Mouse (Mus musculus) c-Kit-negative CD71-positive TER-119-positive erythroid progenitor cells, embryonic 14.5 days (primary cell): ENCODE measurements around the gene Lrmp.
"Not testable (repeated sequence)": the region's sequence is repeated elsewhere in the genome, so short reads cannot be mapped to it uniquely, and the experiment has no call there.

ENCODE experiments used
- DNase-seq: peaks from one replicate; pipeline ENCODE4 v3.0.0-alpha.2; 2013; ENCODE audit warnings: low read depth, low spot score

Lrmp gene

GRCm38 (mm10) chr6:145104241-145104939 lies 11.1 kb upstream of the Lrmp start:
- DNase-seq, result no peak

- DNase-seq, result no peak
Observed at GRCm38 (mm10) chr6:145105439-145105838, 10.0 kb upstream of the Lrmp start.

GRCm38 (mm10) chr6:145106163-145106842 lies 9.2 kb upstream of the Lrmp start:
- DNase-seq, result no peak

- DNase-seq, result no peak
Observed at GRCm38 (mm10) chr6:145110786-145111185, 4.7 kb upstream of the Lrmp start.

- DNase-seq, result no peak
Observed at GRCm38 (mm10) chr6:145112865-145113264, 2.6 kb upstream of the Lrmp start.

- DNase-seq, result no peak
Observed at GRCm38 (mm10) chr6:145114561-145114960, 892 bp upstream of the Lrmp start.

GRCm38 (mm10) chr6:145116098-145116672 lies 732 bp downstream of the Lrmp start:
- DNase-seq, result no peak

- DNase-seq, result no peak
Observed at GRCm38 (mm10) chr6:145120086-145120485, 4.6 kb downstream of the Lrmp start.

- no peak for DNase-seq
Observed at GRCm38 (mm10) chr6:145120787-145121589, 5.5 kb downstream of the Lrmp start.

GRCm38 (mm10) chr6:145121590-145122420 lies 6.4 kb downstream of the Lrmp start:
- DNase-seq, result no peak

GRCm38 (mm10) chr6:145122423-145123059 lies 7.1 kb downstream of the Lrmp start:
- DNase-seq, result no peak

- no peak for DNase-seq
Observed at GRCm38 (mm10) chr6:145123136-145124060, 7.9 kb downstream of the Lrmp start.

- DNase-seq, result no peak
Observed at GRCm38 (mm10) chr6:145124621-145125020, 9.2 kb downstream of the Lrmp start.

- DNase-seq, result no peak
Observed at GRCm38 (mm10) chr6:145125591-145126113, 10.2 kb downstream of the Lrmp start.

- no peak for DNase-seq
Observed at GRCm38 (mm10) chr6:145127652-145128051, 12.2 kb downstream of the Lrmp start.

GRCm38 (mm10) chr6:145129563-145129962 lies 14.1 kb downstream of the Lrmp start:
- DNase-seq, result no peak

- no peak for DNase-seq
Observed at GRCm38 (mm10) chr6:145131991-145132390, 16.5 kb downstream of the Lrmp start.

- not testable (repeated sequence) for DNase-seq
Observed at GRCm38 (mm10) chr6:145132969-145133368, 17.5 kb downstream of the Lrmp start.

GRCm38 (mm10) chr6:145135295-145135694 lies 19.8 kb downstream of the Lrmp start:
- no peak for DNase-seq
